Mouse (Mus musculus) embryo, embryonic 10 days (tissue): Measurements from ENCODE around the gene Cadm1.

Source experiments
- DNase-seq: peaks from one replicate; pipeline ENCODE4 v3.0.0-alpha.2; 2015; ENCODE audit warnings: low spot score

The Cadm1 gene

DNA sequence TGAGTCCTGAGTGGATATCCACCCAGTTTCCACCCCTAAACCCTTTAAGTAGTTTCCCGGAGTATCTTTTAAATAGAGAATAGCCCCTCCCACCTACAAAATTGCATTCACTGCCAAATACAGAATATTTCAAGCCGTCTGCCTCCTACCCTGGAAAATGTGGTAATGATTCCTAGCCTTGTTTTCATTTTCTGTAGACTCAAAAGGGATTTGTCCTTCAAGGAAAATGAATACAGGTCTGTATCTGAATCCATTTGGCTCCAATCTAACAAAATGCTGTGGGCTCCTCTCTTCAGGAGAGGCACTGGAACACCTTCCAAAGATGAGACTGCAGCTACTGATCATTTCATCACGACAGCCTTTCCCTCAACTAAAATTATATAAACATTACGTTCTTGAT lies 271.3 kb downstream of the Cadm1 start:
- no peak for DNase-seq

DNA sequence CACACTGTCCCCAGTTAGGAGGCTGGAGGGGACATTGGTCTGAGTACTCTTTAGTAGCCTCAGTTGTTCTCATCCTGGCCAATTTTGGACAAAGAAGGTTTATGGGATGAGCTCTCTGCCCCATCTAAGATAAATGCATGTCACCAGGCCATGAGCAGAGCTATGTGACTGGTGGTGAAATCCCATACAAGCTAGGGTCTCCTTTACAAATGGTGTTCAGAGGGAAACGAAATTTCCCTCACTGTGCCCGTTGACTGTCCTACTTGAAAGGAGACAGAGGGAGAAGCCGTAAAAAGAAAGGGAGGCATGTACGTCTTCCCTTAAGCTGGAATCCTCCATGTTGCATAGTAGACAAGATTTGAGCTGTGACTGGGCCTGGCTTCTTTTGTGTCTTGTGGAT lies 272.6 kb downstream of the Cadm1 start:
- DNase-seq = no peak

DNA sequence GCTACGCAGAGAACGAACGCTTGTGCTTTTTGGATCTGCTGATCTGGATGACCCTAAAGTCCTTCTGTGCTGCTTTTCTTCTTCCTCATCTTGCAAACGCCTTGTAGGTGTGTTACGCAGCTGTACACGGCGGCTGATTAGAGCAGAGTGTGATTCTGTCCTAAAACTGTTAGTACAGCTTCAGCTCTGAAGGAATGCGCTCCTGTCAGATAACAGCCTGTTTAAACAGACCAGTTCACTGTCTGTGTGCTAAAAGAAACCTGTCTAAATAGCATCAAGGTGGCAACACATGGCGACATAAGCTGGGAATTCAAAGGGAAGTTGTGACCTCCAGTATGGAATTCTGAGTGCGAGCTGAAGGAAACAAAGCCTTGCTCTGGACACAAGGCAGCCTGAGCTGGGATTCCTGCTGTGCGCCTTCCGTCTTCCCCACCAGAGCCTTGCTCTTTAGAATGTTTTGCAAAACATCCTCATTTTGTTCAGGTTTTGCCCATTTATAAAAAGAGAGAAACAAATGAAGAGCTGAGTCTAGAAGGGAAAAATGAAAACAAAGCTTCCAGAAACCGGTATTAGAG lies 273.6 kb downstream of the Cadm1 start:
- peak; percentile 23 for DNase-seq

DNA sequence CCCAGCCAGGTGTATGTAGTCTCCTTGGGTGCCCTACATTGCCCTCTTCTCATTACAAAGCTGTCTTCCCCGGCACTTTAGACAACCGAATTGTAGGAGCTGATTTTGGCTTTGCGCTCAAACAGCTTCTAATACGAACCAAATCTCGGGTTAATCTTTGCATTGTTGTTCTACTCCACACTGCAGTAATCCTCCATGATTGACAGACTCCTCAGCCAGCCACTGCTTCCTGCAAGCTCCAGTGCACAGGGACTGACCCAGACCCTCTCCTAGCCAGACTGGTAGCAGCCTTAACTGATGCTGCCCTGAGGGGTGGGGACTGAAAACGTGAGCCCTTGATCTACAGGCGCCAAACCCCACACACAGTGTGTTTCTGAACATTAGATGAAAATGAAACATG lies 275.7 kb downstream of the Cadm1 start:
- DNase-seq = peak; percentile 41

DNA sequence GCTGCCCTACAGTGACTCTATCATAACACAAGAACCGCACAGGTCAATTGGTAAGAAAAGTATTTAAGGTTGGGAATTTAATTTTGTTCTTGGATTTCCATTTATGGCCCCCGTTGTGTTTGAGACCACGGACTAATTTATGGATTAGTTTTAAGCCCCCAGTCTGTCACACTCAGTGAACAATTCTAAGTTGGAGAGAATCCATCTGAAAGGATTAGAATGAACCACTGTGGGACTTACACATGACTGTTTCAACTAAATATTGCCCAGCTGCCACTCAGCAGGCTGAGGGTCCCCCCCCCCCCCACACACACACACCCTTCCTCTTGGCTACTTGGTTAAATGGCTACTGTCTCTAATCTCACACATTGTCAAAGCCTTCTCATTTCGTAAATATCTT lies 295.7 kb downstream of the Cadm1 start:
- no peak for DNase-seq

DNA sequence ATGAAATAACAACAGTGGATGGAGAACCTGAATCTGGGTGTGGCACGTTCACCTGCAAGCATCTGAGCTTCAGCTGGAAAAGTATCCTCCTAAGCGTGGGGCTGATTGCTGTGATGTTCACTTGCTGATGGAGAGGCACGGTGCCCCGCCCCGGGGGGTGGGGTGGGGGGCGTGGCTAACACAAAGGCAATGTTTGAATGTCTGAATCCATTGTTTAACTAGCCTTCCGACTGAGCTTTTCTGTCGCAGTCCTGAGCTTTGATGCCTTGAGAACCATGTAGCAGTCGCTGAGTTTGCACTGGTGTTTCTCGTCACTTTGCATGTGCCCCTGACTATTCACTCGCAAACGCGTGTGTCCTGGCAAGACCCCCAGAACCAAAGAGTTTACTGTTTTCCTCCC lies 298.8 kb downstream of the Cadm1 start:
- DNase-seq = peak; percentile 45

DNA sequence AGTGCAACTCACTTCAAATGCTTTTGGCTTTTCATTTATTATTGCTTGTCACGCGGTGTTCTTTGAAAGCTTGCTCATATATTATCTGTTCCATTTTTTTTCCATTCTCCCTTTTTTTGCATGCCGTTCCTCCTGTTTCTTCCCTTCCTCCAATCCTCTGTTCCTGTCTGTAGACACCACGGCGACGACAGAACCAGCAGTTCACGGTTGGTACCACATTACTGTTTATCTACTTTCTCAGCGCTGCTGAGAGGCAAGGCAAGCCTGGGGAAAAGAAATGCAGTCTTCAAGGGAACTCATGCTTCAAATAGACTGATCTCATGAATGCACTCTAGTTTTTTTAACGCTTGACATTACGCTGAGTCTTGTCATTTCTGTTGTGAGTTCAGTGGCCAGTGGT lies 299.2 kb downstream of the Cadm1 start:
- DNase-seq = no peak

DNA sequence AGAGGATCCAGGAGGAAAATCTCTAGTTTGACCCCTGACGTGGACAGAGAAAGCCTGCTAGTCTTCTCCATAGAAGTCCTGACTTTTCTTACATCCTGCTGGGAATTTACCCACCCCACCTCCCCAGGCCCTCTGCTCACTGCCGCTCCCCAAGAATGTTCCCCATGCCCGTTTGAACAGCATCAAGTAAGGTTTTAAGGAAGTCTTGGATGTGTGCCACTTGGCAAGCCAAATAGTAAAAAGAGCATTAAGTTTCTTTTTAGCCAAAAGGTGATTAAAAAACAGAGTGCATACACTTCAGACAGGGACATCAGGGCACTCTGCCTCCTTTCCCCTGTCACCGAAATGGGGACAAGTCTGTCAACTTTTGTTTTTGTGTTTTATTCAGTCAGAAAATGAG lies 299.9 kb downstream of the Cadm1 start:
- DNase-seq = no peak

DNA sequence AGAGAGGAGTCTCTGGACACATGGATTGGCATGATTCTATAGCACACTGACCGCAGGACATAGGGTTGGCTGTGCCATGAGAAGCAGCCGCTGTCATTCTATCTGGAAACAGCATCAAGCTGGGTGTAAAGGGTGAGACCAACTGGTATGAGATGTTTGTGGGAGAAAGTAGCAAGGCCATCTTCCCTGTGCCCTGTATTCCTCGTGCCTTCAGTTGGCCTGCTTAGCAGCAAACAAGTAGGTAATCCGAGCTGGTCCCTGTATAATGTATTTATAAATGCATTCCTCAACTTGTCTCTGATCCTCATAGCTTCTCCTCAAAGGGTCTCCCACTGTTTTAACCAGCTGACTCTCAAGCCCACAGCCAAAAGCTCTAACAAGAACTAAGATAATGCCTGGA lies 301.4 kb downstream of the Cadm1 start:
- no peak for DNase-seq

DNA sequence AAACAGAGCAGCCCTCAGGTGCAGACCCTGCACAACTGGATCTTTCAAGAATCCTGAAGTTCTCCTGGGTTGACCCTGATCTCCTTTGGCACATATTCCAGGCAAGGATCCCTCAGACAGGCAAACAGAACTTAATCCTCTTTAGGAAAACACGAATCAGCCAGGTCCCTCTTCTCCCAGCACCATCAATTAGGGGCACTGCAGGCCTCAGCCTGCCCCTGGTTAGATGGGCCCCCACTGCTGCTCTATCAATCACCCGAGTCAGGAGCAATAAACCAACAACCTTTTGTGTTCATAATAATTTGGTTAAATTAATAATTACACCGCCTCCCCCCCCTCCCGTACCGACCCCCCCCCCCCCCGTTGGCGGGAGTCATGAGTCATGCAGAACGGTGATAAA lies 308.2 kb downstream of the Cadm1 start:
- DNase-seq = peak; percentile 21

DNA sequence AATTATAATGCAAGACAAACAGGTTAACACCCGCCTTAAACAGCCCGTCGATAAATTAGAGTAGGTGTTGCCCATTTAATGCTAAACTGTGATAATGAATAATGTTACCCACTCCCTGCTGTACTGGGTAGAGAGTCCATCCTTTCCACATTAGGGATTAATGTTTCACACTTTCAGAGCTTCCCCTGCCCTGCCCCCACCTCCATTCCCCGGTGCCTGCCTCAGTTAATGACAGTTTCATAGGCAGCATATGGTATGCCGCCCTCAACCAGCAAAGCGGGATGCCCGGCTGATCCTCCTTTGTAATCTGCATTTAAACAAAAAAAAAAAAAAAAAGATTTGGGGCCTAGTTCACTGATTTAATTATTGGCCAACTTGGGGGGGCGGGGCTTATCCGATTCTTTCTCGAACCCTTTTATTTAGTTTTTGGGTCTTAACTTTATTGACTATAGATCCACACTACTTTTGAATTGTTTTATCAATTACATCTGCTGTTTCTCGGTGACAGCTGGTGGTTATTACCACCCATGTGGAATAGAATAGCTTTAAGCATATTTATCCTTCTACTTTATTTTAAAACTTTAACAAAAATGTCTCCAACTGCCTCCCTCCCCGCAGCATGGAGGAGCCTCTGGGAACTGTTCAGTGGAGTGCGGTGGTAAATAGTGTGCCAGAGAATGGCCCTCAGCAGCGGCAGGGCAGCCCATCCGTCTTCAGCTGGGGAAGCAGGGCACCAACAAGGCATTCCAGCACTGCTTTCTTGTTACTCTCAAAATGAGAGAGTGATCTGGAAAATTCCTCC lies 309.1 kb downstream of the Cadm1 start:
- peak; percentile 24 for DNase-seq

DNA sequence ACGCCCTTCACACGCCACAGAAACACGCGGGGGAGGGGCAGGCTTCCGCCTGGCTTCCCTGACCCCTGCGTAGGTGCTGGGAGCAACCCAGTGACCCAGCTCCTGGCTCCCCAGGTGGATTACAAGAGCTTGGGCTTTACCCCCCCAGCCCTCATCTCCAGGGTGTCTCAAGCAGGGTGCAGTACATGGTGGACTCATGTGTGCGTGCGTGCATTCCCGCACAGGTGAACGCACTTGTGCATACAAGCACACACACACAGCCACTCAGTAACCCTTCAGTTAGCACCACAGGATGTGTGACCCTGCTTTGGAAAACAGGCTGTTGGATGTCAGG lies 309.7 kb downstream of the Cadm1 start:
- DNase-seq = no peak

DNA sequence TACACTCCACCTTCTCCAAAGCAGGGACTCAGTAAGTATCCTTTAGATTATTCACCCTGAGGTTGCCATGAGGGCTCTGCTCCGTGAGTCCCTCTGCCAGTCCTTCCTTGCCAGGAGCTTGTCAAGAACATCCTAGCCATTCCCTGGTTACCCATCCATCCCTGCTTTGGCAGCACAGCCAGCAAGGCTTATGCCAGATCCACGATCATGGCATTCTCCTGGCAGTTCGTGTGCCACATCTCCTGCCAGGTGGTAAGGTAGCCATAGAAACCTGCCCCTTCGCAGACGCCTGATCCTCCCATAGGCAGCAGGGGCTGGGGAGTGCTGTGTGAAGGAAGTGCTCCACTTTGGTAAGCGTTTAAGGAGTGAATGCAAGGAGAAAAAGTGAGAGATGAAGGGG lies 313.4 kb downstream of the Cadm1 start:
- DNase-seq = no peak

DNA sequence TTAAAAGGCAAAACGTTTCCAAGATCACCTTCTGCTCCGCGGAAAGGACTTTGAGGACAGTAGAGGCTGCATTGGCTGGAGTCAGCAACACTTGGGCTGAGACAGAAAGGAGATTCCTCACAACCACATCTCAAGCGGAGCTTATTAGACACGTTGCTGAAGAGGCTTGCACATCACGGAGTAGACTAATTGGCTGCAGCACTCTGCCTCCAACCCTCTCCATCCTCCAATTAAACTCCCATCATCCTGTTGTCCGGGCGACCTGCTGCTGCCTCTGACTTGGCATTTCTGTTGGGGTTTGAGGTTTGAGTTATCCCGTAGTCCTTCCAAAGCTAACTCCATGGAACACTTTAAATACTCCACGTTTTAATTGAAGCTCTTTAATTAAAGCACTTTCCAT lies 316.3 kb downstream of the Cadm1 start:
- peak; percentile 48 for DNase-seq

DNA sequence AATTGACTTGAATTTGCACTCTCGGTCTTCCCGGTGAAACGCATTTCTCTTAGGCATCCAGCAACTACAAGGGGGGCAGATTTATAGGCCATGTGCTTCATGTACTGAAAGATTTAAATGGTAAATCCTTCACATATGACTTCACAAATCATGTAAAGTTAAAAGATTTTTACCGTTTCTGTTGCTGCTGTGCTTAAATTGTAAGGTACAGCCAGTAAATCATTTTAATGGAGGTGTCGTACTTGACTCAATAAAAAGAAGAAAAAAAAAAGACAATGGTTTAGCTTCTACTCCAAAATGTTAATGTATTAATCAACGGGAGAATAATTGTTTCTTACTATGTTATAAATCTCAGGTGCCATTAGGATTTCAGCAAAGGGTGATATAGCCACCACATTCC lies 317.0 kb downstream of the Cadm1 start:
- DNase-seq = no peak

DNA sequence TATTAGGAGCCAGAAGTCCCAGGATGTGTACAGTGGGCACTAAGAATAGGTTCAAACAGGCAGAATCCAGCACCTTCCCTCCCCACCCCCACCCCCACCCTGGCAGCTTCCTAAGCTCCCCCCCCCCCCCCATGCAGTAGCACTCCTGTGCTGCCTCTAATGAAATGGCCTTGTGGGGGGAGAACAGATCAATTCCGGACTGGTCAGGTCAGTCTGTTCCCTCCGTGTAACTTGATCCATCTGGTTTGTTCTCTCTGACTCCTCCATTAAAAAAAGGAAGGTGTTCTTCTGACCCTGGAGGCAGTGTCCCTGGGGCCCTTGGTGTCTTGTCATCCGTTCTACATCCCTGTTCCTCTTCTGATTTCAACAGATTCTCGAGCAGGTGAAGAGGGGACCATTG lies 317.8 kb downstream of the Cadm1 start:
- peak; percentile 34 for DNase-seq

DNA sequence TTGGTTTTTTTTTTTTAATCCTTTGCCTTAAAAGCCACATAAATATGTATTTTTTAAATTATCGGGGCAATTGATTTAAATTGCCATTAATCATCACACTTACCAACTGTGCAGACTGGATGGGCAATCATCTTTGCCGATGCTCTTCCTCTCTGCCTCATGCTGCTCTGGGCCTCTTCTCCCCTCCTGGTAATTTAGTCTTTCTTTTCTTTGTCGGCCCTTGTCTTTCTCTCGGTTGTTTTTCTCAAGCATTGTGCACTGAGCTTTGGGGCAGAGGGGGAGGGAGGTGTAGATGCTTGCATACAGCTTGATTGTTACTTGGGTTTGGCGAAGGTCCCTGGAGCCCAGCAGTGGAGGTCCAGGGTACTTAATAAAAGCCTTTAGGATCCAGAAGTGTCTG lies 318.8 kb downstream of the Cadm1 start:
- DNase-seq = no peak

DNA sequence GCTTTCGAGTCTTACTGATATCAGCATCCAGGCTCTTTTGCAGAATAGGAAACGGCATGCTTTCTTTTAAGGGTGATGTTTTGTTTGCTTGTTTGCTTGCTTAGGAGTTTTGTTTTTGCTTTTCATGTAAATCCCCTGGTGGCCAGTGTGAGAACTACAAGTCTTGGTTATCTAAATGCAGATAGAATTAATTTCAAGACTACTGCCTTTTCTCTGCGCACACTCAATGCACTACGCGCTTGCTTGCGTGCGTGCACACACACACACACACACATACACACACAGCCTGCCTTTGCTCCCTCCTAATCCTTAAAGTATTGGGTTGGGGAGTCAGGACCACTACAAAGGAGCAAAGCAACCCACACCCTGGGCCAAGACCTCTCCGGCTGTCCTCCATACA lies 326.3 kb downstream of the Cadm1 start:
- DNase-seq = peak; percentile 35

DNA sequence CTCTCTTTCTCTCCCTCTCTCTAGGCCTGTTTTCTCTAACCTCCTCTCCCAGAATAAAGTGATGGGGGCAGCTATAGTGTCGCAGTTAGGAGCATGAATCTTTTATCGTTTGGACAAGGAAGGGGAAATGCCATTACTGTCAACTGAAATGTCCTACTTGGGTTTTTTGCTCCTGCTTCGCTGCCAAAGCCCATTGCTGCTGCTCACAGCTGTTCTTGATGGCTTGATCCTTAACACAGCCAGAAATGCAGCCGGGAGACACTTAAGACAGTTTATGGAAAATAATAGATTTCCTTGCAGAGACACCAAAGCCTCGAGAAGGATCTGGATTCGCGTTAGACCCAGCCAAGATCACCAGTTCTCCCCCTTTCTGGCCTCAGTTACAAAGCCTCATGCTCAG lies 327.3 kb downstream of the Cadm1 start:
- no peak for DNase-seq

DNA sequence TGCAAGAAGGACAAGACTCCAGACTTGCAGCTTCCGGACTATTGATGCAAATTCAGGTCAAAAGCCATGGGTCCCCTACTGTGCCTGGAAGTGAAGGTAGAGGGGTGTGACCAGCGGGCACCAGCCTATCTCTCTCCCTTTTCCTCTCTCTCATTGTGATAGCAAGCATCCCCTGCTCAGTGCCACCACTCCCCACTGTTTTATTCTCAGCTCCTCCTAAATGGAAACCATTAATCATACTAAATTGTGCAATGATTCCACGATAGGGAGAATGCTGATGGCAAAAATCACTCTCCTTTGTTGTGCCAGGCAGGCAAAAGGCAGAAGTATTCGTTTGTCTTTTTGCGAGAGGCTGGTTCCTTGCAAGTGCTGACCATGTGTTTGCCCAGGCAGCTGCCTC lies 328.2 kb downstream of the Cadm1 start:
- DNase-seq = no peak

DNA sequence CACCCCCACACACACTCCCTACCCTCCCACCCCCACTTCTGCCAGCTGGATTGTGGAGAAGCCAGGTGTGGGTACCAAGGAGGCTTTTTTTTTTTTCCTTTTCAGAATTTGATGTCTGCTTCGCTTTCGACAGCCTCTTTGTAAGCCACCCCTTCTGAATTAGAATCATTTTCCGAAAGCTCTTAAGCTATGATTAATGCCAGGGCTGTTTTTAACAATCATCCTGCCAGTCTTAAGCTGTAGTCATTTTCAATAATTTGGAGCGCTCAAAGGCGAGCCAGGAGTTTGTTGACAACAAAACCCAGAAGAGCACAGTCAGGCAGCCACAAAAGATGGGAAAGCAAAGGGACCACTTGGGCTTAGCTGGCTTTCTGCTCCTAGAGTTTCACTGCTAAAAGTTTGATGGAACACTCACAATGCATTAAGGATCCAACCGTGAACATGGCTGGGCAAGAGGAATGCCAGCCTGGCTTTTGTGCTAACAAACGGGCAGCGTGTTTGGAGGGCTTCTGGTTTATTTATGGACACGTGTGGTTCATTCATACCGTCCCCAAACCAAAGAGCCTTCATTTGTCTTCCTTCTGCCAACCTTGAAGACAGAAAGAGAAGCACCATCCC lies 328.9 kb downstream of the Cadm1 start:
- DNase-seq = no peak

DNA sequence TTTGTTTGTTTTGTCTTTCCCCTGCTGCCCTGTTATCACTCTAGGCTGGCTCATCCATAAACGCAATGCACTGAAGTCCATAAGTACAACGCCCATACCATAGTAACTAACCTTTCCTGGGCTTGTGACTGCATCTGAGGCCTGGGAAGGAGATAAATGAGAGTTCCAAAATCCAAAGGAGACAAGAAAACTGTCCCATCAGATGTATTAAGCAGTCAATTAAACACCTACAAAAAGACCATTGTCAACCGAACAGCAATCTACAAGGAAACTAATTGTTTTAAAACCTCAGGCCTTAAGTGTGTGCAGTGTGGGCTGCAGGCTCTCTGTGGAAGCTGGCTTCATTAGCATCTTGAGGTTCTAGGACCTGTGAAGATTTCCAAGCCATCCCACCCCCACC lies 331.0 kb downstream of the Cadm1 start:
- no peak for DNase-seq

DNA sequence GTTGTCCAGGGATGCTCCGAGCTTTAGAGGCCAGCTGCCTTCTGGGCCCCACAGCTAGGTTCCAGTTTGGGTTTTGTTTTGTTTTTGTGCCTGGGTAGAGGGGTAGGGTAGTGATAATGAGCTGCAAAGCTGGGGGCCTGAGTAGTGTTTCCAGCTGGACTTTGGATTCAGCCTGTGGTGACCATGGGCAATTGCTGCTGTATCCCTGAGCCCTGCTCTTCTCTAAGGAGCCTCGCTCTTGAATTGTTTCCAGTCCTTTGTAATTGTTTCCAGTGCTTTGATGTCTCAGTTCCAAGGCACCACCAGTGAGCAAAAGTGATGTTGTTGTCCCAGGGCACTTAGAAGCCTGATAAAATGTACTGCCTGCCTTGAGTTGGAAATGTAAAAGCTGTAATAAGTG lies 331.8 kb downstream of the Cadm1 start:
- no peak for DNase-seq

DNA sequence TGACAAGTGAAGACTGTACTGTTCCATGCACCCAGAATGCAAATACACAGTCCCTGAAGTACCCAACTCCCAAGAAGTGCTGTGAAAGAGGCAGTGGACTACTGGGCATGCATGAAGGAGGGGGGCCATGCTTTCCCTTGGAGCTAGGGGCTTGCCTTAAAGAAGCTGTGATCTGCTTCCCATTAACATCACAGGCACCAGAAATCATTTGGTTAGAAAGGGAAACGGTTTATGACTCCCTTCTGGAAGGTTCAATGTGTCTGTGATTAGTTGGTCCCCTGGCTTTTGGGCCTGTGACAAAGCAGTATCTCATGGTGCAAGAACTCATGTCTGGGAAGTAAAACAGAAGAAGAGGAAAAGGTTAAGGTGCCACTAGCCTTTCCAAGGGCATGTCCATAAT lies 336.0 kb downstream of the Cadm1 start:
- DNase-seq = peak; percentile 14
